Mouse (Mus musculus): ENCODE data around the gene Tbc1d2b. TPM values are rescaled to one million over a fixed set of nuclear protein-coding genes. Genes with fewer than 3 reads are reported as not detected.
A peak's percentile ranks its signal among the peaks of the same experiment; 100 is the strongest.

Tbc1d2b gene
- total RNA-seq, 2 experiments from 2014 or later, result 9.9 to 13.5 TPM

DNA sequence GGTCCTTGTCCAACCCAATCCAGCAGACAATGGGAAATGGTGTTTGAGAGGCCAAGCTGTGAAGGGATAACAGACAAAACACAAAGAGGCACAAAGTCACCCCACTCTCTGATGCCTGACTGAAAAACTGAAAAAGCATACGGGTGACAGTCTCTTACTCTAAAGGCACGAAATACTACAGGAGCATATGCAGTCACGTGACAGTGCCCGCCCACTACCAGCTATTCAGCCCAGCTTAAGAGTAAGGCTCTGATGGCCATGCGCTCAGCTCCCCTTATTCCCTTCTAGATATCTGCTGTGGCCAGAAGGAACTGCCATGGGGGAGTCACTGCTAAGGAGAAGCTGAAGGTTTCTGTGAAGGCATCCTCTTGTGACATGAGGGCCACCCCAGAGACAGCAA lies 24.8 kb downstream of the Tbc1d2b start:
- intact Hi-C loops (cut with DNase I), result no loop called here
- DNase-seq (ENCODE audit: low spot score in 2 of 2), result no peak

DNA sequence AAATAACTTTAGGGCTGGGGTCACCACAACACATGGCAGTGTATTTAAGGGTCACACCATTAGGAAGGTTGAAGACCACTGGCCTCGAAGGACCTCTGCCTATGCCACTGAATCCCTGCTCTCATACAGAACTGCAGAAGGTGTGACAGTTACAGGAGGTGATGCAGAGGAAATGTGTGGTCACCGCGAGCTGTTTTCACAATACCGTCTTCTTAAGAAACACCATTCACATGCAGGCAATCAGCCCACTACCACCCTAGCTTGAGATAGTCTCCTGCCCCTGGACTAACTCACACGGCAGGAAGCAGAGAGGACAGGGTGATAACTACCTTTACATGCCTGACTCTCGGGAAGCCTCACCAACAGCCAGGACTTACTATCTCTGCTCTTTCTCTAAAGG lies 25.4 kb downstream of the Tbc1d2b start:
- DNase-seq (ENCODE audit: low spot score in 2 of 2), result no peak
- intact Hi-C loops (cut with DNase I), result no loop called here

DNA sequence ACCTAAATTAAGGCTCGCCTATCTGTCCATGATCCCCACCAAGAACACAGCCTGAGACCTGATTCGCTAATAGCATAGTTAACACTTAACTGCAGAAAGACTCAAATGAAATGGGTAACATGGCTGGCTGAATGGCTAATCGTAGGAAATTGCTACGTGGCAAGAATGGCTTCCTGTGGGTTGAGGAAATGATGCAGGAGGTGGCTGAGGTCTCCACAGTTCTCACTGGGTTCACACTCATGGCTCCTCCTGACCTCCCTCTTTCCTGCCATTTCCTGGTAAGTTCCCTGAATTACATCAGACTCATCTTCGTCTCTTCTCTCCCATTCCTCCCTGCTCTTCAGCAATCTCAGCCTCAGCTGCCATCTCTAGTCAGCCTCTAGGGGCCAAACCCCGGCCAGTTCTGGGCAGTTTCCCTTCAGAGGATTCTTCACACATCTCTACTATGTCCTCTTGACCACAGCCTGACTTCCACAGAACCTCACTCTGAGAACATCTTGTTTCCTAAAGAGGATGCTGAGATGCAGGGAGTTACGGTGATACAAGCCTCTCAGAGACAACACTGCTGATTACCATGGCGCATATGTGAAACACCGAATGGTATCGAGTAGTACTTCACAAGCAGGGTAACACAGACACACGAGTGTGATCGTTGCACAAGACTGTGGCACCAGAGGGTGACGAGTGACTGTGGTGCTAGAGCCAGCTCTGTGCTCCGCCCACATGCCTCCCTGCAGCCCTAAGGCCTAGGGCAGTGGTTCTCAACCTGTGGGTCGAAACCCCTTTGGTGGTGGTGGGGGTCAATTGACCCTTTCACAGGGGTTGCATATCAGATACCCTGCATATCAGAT lies 26.1 kb downstream of the Tbc1d2b start:
- DNase-seq (ENCODE audit: low spot score in 2 of 2), result no peak
- intact Hi-C loops (cut with DNase I), result no loop called here

DNA sequence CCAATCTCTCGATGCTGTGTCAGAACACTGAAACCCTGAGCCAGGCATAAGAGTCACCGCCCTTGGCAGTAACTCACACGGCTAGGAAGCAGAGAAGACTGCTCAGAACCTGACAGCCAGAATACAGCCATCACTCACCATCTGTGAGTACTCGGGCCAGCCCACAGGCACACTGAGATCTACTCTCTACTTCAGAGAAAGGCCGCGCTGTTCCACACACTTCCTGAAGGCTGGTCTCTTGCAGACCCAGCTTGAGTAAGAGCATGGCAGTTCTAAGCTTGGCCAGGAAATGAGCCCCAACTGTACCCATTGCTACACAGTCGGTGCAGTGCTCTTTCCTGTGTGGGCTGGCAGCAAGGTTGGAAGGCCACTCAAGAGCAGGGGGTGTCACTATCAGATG lies 27.7 kb downstream of the Tbc1d2b start:
- DNase-seq (ENCODE audit: low spot score in 2 of 2), result no peak
- intact Hi-C loops (cut with DNase I), result no loop called here

DNA sequence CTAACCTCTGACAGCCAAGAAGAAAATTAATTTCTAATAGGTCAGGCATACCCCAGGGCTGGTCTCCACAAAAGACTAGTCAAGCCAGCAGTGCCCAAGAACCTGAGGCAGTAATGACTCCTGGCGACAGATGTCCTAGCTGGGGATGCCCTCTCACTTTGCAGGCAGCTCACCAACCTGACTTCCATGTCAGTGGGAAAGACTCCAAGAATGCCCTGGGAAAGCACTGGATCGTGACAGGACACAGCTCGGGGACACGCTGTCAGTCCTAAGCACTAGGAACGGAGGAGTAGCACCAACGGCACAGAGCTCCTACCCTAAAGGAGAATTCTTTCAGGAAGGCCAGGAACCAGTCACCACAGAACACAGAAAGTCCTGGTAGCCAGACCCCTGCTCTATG lies 28.3 kb downstream of the Tbc1d2b start:
- intact Hi-C loops (cut with DNase I), result no loop called here

DNA sequence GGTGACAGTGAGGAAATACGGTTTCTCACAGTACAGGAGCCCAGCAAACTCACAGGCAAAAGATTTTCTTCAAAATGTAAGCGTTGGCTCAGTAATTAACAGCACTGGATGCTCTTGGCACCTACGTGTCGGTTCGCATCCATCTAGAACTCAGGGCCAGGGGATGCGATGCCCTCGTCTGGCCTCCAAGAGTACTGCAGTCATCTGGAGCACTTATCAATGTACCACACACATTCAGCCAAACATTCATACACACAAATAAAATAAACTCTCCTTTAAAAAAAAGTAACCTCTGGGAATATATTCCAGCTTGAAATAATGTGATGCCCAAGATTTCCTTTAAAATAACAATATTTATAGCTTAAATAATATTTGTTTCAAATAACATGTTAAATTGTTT lies 29.0 kb downstream of the Tbc1d2b start:
- intact Hi-C loops (cut with DNase I), result no loop called here
- no peak for DNase-seq (ENCODE audit: low spot score in 2 of 2)

More for the DNA sequence above, 28.3 kb downstream of the Tbc1d2b start:
- no peak for DNase-seq (ENCODE audit: low spot score in 2 of 2)

DNA sequence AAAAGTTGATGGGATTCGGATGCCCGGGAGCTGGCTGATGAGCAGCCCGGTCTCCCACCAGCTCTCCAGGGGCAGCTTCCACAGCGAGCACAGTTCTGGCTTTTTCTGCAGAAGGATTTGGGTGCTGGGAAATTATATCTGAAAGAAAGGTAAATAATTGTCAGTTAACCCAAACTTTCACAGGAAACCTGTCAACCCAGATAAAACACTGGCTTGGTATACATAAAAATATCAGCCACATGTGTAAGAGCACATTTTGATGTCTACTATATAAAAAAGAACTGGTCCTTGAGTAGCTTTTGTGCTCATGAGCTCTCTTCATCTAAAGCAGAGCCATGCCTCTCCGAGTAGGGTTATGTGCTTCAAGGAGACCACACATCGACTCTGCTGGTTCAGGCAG lies 29.6 kb downstream of the Tbc1d2b start:
- intact Hi-C loops (cut with DNase I), result no loop called here
- no peak for DNase-seq (ENCODE audit: low spot score in 2 of 2)

DNA sequence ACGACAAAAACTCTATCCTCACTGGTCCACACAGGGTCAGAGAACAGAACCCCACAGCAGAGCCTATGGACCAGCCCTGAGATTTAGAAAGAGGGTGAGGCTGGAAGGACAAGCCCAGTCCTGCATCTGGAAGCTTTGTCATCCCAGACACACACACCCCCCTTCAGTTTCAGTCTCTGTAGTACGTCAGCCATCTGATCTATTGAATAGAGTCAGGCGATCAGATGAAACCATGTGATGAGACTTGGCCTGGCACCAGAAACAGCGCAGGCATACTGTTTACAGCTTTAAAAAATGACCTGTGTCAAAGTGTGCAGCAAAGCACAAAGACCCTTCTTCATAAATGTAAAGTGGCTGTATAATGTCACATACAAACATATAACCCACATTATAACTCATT lies 30.0 kb downstream of the Tbc1d2b start:
- intact Hi-C loops (cut with DNase I), result no loop called here
- DNase-seq (ENCODE audit: low spot score in 2 of 2), result no peak

DNA sequence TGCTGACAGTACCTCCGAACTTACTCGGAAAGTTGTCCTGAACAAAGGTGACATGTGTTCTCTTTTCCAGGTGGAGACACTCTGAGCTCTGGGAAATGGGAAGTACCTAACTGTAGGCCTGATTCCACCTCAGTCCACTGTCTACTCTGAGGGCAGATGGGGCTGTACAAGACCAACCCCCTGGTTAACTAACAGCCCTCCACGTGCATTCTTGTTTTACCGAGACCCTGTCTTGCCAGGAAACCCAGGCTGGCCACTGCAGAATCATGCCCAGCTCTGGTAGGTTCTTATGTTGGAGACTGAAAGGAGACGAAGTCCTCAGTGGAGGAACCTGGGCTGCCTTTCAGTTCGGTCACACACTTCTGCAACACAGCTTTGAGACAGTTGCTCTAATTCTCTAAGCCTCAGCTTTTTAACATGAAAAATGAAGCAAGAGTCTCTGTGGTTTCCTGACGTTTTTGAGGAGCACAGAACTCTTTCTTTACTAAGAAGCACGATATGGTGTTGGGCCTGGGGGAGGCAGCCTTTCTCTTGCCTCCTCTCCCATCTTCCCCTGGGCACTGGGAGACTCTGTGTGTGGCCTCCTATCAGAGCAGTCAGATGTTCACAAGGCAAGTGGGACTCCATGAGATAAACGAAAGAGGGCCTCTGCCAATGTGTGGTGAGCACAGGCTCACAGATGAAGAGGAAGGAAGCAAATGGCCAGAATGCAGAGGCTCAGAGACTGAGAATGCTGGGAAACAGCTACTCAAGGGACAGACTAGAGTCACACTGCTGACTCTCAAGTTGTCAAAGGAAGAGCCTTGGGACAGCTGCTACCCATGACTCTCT lies 33.2 kb downstream of the Tbc1d2b start:
- intact Hi-C loops (cut with DNase I), result no loop called here
- DNase-seq (ENCODE audit: low spot score in 2 of 2), result no peak

DNA sequence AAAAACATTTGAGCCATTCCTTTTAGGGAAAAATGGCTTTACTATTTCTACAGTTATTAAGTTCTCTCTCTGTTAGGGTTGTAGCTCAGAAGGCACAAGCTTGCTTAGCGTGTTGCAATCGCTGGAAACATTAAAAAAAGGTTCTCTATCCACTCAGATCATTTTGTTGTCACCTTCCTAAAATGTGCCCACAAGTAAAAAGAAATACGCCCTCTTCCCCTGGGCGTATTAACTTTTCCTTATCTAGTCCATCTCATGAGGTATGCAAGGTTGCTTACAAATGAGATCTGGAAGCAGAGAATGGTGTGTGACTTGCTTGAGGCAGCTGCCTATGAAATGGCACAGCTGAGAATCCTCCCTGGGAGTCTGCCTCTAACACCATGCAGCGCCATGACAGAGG lies 33.8 kb downstream of the Tbc1d2b start:
- DNase-seq (ENCODE audit: low spot score in 2 of 2), result no peak
- intact Hi-C loops (cut with DNase I), result no loop called here

DNA sequence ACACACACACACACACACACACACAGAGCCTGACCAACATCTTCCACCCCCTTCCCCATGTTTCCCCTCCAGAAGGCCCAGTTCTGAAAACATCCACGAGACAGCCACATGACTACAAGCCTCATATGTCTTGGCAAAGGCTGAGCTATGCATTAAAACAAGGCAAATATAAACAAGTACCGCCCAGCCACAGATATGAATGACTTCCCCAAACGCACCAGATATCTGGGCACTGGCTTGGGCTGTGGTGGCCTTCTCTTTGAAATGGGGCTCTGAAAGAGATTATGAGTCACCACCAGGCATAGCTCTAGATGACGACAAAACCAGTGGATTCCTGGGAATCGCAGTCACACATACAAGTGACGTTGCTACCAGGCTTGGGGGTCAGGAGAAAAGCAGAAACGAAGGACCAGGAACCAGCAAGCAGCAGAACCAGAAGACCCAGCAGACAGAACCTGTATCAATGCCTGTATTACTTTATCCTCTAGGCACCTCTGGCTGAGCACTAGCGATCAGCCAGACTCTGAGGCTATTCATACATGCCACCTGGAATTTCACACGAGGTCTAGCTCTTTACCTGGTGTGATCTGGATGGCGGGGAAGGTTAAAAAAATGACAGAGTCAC lies 35.2 kb downstream of the Tbc1d2b start:
- intact Hi-C loops (cut with DNase I), result no loop called here
- DNase-seq (ENCODE audit: low spot score in 2 of 2), result no peak

DNA sequence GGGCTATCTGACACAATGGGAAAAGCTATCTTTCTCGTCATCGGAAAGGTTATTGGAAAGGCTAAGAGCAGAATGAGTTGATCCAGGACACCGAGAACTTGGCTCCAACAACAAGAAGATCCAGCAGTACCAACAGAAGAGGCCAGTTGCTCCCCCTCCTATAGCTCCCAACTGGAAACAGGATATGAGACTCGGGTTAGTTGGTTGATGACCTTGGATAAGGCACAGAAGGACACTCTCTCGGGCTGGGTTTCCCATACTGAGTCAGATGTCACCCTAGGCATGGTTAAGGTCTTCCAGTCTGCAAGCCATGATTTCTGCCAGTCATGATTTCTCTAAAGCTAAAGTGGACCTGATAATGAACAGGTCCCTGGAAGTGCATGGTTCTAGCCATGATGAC lies 35.8 kb downstream of the Tbc1d2b start:
- intact Hi-C loops (cut with DNase I), result no loop called here
- no peak for DNase-seq (ENCODE audit: low spot score in 2 of 2)

DNA sequence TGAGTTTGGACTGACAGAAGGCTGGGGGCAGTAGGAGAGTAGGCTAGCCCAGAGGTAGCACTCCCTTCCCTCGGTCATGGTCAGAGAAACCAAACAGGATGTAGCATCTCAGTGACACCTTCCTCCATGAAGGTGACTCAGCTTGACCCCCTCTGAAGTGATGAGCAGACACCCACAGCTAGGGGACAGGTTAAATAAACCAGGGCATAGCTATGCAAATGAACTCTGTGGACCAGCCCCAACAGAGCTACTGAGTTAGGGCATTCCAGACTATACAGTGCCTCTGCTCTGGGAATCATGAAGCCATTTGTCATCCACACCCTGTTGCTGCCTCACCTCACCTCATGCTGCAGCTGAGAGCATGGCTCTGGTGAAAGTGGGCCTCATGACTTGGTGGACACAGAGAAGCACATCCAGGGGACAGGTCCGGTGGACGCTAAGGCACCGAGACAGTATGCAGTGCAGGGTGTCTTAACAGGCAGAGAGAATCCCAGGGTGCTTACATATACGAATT lies 36.6 kb downstream of the Tbc1d2b start:
- intact Hi-C loops (cut with DNase I), result no loop called here
- no peak for DNase-seq (ENCODE audit: low spot score in 2 of 2)

DNA sequence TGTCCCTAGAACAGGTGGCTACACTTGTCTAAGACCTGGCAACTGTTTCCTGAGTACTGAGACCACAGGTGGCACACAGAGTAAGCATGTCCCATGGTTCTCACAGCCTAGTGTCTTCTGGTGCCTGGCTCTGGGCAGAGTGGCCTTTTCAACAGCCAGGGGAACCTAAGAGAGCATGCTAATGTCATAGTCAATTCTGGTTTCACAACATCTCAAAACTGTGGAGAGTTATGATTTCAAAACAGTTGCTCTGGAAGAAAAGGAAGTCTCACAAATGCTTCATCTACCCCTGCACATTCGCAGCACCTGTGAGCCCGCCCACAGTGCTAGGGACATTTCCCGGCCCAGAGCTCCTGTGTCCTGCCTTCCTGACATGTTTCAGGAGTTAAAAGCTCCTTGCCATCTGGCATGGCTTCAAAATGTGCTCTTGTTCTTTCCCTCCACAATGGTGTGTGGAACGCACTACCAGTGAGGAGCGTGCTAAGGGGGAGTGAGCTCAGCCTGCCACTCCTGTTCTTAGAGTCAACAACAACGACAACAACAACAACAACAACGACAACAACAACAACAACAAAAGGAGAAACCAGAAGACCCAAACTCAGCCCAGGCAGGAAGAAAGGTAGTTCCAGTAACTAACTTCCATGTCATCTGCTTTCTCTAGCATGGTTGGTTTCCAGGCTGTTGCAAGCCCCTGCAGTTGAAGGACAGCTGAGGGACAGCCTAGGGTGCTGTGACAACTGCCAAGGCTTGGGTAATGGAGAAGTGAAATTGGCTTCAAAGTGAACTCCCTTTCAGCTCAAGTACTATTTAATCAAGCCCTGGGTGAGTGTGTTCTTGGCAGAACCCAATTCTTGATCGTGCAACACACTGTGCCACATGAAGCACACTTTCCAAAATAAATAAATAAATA lies 37.6 kb downstream of the Tbc1d2b start:
- no peak for DNase-seq (ENCODE audit: low spot score in 2 of 2)
- intact Hi-C loops (cut with DNase I), result no loop called here

DNA sequence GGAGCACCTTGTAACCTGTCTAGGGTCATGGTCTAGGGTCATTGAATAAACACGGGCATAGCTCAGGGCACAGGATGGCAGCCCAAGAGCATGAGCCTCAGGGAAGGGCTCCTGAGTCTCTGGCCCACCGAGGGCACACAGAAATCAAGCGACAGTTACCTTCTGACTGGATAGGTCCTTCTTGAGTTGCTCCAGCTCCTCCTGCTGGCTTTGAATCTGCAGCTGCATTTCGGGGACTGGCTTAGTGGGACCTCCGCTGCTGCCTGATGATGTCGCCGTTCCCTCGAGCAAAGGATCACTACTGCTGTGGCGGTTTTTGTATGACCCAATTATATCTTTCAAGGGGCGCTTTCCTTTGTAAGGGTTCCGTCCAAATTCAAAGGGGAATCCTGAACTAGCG lies 43.4 kb downstream of the Tbc1d2b start:
- peak in 1 of 2 experiments; percentile 17 for DNase-seq (ENCODE audit: low spot score in 2 of 2)
- intact Hi-C loops (cut with DNase I), result no loop called here

DNA sequence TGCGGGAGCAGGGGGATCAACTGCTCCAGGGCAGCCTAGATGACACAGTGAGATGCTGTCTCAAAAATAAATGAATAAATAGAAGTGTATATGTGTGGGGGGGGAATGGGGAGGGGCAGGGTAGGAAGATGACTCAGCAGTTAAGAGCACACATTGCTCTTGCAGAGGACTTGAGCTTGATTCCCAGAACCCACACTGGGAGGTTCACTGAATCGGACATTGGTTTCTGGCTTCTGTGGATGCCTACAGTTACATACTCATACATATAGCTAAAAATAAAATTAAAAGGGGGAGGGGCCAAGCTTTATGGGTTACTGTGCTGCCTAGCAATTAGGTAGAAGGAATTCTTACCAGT lies 43.9 kb downstream of the Tbc1d2b start:
- peak in 1 of 2 experiments; percentile 33 for DNase-seq (ENCODE audit: low spot score in 2 of 2)
- intact Hi-C loops (cut with DNase I), result no loop called here

DNA sequence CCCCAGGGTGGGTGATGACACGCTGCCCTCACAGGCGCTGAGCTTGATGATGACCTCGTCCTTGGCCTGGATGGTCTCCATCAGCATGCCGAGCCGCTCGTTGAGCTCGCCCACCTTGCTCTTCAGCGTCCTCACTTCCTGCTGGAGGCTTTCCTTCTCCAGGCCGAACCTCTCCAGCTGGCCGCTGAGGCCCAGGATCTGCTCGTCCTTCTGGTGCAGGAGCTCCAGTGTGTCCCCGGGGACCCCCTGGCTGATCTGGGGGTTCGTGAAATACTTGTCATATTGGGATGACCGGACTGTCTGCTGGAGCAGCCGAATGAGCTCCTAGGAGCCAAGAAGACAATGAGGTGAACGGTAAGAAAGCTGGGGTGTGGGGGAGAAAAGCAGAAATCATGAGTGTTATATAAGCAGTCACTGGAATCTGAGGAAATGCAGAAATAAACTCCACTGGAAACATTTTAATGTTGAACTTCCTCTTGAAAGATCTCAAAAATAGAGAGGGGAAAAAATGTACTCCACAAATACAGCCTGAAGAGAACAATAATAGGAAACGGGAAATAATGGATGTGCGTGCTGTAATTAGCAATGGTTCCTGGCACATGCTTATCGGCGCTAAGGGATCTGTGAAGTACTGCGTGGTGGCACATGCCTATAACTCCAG lies 44.4 kb downstream of the Tbc1d2b start:
- intact Hi-C loops (cut with DNase I), result no loop called here
- peak; percentile 60 for DNase-seq (ENCODE audit: low spot score in 2 of 2)

DNA sequence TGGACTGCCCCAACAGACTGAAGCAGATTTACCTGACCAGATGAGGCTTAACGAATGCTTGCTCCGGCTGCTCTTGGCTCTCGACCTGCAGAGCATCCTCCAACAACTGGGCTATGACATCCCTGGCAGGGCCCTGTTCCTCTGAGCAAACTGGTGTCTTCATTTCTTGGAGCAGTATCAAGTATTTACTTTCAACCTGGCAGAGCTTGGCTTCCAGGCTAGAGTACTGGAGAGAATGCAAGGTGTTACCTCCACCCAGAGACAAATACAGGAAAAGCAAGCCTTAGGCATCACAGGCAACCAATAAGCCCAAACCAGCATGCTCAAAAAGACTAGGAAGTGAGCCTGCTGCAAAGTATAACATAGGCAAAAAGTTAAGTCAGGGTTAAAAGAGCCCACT lies 48.3 kb downstream of the Tbc1d2b start:
- no peak for DNase-seq (ENCODE audit: low spot score in 2 of 2)

DNA sequence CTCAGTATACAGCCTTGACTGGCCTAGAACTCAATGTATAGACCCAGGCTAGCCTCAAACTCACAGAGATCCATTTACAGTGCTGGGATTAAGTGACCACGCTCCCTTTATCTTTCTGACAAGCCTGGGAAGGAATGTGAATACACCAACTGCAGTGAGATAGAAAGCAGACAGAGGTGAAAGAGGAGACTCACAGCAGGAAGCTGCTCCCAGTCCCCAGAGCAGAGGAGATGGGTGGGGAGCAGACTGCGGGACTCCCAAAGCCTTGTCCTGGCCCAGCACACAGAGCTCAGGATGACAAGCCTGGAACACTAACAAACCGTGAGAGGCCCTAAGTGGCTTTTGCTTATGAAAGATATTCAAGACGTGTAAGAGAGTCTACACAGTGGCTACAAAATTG lies 53.1 kb downstream of the Tbc1d2b start:
- no peak for DNase-seq (ENCODE audit: low spot score in 2 of 2)
- intact Hi-C loops (cut with DNase I), result no loop called here

More for the DNA sequence above, 48.3 kb downstream of the Tbc1d2b start:
- intact Hi-C loops (cut with DNase I), result no loop called here

All from left cerebral cortex, postnatal 36 days (tissue).